Mouse (Mus musculus) inflammation-experienced regulatory T-cells, adult 6 months (primary cell): ENCODE measurements at regions not wholly inside any gene's neighbourhood (a gene's known extent, or its start where the extent isn't known, plus 50 kb on each side); places are given as distances from the start of the nearest gene placed in this dataset.
"Not testable (repeated sequence)": the region's sequence is repeated elsewhere in the genome, so short reads cannot be mapped to it uniquely, and the experiment has no call there.

Source experiments
- ATAC-seq: one replicate; pipeline ENCODE4 v1.8.0; 2017

- not testable (repeated sequence) for ATAC-seq
These were observed 63.5 kb downstream of the Olfr693 start for GRCm38 (mm10) chr7:106616932-106617331.

GRCm38 (mm10) chr7:106612723-106613122 is 67.7 kb downstream of the Olfr693 start:
- no peak for ATAC-seq

- ATAC-seq, result no peak
These were observed 100.0 kb downstream of the Olfr693 start for GRCm38 (mm10) chr7:106580424-106580823.

GRCm38 (mm10) chr7:106568251-106568650 is 112.1 kb downstream of the Olfr693 start:
- not testable (repeated sequence) for ATAC-seq

- peak; percentile 94 for ATAC-seq
These were observed 129.4 kb downstream of the Olfr693 start for GRCm38 (mm10) chr7:106550881-106551575.

GRCm38 (mm10) chr7:106529433-106530102 is 150.8 kb downstream of the Olfr693 start:
- ATAC-seq, result peak; percentile 36

GRCm38 (mm10) chr7:106529023-106529422 is 151.4 kb downstream of the Olfr693 start:
- ATAC-seq, result peak; percentile 95

- ATAC-seq, result no peak
These were observed 185.5 kb downstream of the Olfr693 start for GRCm38 (mm10) chr7:106494851-106495250.
